Mouse (Mus musculus): Measurements from ENCODE around the gene Rad51b. TPM values are rescaled to one million over a fixed set of nuclear protein-coding genes. Genes with fewer than 3 reads are reported as not detected.
A peak's percentile ranks its signal among the peaks of the same experiment; 100 is the strongest.

Gene Rad51b
- total and polyA plus RNA-seq, 3 experiments = 0.47 to 0.50 (median 0.49) TPM

DNA sequence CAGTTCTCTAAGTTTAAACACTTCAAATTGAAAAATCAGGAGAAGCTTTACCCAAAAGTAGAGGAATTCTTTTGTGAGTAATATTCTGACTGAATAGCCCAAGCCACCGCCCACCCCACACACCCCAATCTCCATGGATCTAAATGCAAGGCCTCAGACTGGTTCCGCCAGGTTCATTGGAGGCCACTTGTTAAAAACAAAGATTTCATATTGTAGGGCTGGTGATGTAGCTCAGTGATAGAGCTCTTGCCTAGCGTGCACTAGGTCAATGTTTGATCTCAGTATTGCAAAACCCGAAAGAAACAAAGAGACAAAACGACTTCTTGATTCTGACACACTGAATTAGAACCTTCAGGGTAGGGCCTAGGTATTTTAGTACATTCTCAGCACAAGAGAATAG is 60.5 kb downstream of the Rad51b start:
- TF ChIP-seq EP300 (IDR thresholded peaks at IDR 0.05; ENCODE audit: insufficient read depth, low read depth, low read length) (no peak), POLR2A (IDR thresholded peaks at IDR 0.05; ENCODE audit: insufficient read depth, low read depth, low read length) (no peak), CTCF (IDR thresholded peaks at IDR 0.05) (no peak)
- DNase-seq = no peak
- peaks cover 5% of the 10 kb centered on the region for H3K36me3 ChIP-seq (ENCODE audit: control insufficient read depth, insufficient read depth, low read length)
- no peak overlapping the region for H3K9ac ChIP-seq (ENCODE audit: low read depth, low read length)
- intact Hi-C loops (cut with DNase I) = loop anchor here (5.0 to 10.0 kb wide), 2 partner anchors 255 to 607 kb away; no protein-coding TSS in a partner anchor
- WGBS = 92% methylated on average over 5 of the region's 5 CpGs
- no peaks in the 10 kb centered on the region for H3K27me3 ChIP-seq (ENCODE audit: control insufficient read depth, insufficient read depth, low read length)
- no peak overlapping the region for H3K27ac ChIP-seq
- no peak overlapping the region for H3K4me3 ChIP-seq
- H3K4me1 ChIP-seq (ENCODE audit: control insufficient read depth, insufficient read depth, low read length) = peaks cover 10% of the 10 kb centered on the region
- H3K79me2 ChIP-seq (replicated peaks; ENCODE audit: control insufficient read depth, insufficient read depth, low read length) = no peaks in the 10 kb centered on the region

GRCm38 (mm10) chr12:79358613-79359218 is 61.6 kb downstream of the Rad51b start:
- no peak overlapping the region for H3K27ac ChIP-seq
- H3K79me2 ChIP-seq (replicated peaks; ENCODE audit: control insufficient read depth, insufficient read depth, low read length) = no peaks in the 10 kb centered on the region
- H3K4me3 ChIP-seq = no peak overlapping the region
- DNase-seq = peak; percentile 32 to 38
- no peak overlapping the region for H3K9ac ChIP-seq (ENCODE audit: low read depth, low read length)
- peaks cover 4% of the 10 kb centered on the region for H3K4me1 ChIP-seq (ENCODE audit: control insufficient read depth, insufficient read depth, low read length)
- 17% methylated on average over 10 of the region's 10 CpGs for WGBS
- intact Hi-C loops (cut with DNase I) = loop anchor here (1.0 to 10.0 kb wide), 4 partner anchors 254 to 788 kb away; no protein-coding TSS in a partner anchor
- TF ChIP-seq CTCF (IDR thresholded peaks at IDR 0.05) = peak; percentile 82
- no peak for TF ChIP-seq EP300 (IDR thresholded peaks at IDR 0.05; ENCODE audit: insufficient read depth, low read depth, low read length)
- H3K36me3 ChIP-seq (ENCODE audit: control insufficient read depth, insufficient read depth, low read length) = no peaks in the 10 kb centered on the region
- H3K27me3 ChIP-seq (ENCODE audit: control insufficient read depth, insufficient read depth, low read length) = no peaks in the 10 kb centered on the region

DNA sequence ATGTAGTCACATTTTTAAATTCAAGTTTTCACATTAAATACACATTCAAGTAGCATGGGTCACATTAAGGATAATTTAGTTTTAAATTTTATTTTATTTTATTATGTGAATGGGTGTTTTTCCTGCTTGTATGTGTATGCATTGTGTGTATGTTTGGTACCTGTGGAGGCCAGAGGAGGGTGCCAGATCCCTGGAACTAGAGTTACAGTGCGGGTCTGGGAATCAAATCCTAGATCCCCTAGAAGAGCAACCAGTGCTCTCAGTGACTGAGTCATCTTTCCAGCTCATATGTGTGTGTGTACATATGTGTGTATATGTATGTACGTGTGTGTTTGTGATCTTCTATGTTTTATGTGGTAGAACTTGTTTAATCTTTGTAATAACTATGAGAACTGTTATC is 62.3 kb downstream of the Rad51b start:
- TF ChIP-seq EP300 (IDR thresholded peaks at IDR 0.05; ENCODE audit: insufficient read depth, low read depth, low read length) = no peak
- peak; percentile 19; the same call in 1 of the 2 replicates for TF ChIP-seq CTCF (IDR thresholded peaks at IDR 0.05)
- Histone ChIP-seq H3K9ac (ENCODE audit: low read depth, low read length) (no peak overlapping the region), H3K27me3 (ENCODE audit: control insufficient read depth, insufficient read depth, low read length) (no peaks in the 10 kb centered on the region), H3K27ac (no peak overlapping the region), H3K4me3 (no peak overlapping the region), H3K79me2 (replicated peaks; ENCODE audit: control insufficient read depth, insufficient read depth, low read length) (no peaks in the 10 kb centered on the region), H3K4me1 (ENCODE audit: control insufficient read depth, insufficient read depth, low read length) (peaks cover 4% of the 10 kb centered on the region), H3K36me3 (ENCODE audit: control insufficient read depth, insufficient read depth, low read length) (no peaks in the 10 kb centered on the region)
- intact Hi-C loops (cut with DNase I) = loop anchor here (1.0 to 10.0 kb wide), 4 partner anchors 253 to 787 kb away; no protein-coding TSS in a partner anchor
- DNase-seq = no peak
- WGBS = 98% methylated on average over 2 of the region's 2 CpGs

DNA sequence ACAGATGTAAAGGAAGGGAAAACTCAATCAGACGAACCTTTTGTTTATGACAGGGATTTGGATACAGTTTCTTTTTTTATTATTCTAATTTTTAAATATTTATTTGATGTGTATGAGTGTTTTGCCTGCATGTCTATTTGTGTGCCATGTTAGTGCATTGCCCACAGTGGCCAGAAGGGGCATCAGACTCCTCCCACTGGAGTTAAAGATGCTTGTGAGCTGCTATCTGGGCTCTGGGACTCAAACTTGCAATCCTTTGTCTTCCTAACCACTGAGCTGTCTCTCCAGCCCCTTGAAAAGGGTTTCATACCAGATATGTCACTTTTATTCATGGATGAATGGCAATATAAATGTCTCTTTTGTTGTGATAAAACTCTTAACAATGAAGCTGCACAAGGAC is 65.1 kb downstream of the Rad51b start:
- intact Hi-C loops (cut with DNase I) = no loop called here
- DNase-seq = peak in 1 of 2 experiments; percentile 30
- Histone ChIP-seq H3K27ac (no peak overlapping the region), H3K79me2 (replicated peaks; ENCODE audit: control insufficient read depth, insufficient read depth, low read length) (no peaks in the 10 kb centered on the region), H3K27me3 (ENCODE audit: control insufficient read depth, insufficient read depth, low read length) (no peaks in the 10 kb centered on the region), H3K4me1 (ENCODE audit: control insufficient read depth, insufficient read depth, low read length) (peaks cover 1% of the 10 kb centered on the region), H3K9ac (ENCODE audit: low read depth, low read length) (no peak overlapping the region), H3K36me3 (ENCODE audit: control insufficient read depth, insufficient read depth, low read length) (no peaks in the 10 kb centered on the region), H3K4me3 (no peak overlapping the region)
- WGBS = 83% methylated on average over 1 of the region's 1 CpGs
- TF ChIP-seq POLR2A (IDR thresholded peaks at IDR 0.05; ENCODE audit: insufficient read depth, low read depth, low read length) (no peak), EP300 (IDR thresholded peaks at IDR 0.05; ENCODE audit: insufficient read depth, low read depth, low read length) (no peak), CTCF (IDR thresholded peaks at IDR 0.05) (peak; percentile 77)

DNA sequence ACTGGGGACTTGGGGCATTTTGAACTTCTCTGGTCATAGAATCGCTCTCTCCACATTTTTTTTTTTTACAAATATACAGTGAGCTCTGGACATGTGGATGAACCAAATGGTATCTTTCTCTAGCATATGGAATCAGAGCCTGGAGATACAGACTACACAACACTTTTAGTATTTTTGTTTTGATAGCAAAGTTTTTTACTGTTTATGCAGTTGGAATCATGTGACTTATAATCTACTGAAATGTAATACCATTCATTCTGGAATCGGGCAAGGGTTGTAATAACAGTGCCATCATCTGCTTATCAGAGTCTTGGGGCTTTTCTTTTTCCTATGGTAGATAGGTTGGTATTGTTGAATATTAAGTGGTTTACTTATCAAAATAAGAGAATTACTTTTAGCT is 67.2 kb downstream of the Rad51b start:
- Histone ChIP-seq H3K27ac (no peak overlapping the region), H3K27me3 (ENCODE audit: control insufficient read depth, insufficient read depth, low read length) (no peaks in the 10 kb centered on the region), H3K79me2 (replicated peaks; ENCODE audit: control insufficient read depth, insufficient read depth, low read length) (no peaks in the 10 kb centered on the region), H3K9ac (ENCODE audit: low read depth, low read length) (no peak overlapping the region), H3K4me1 (ENCODE audit: control insufficient read depth, insufficient read depth, low read length) (peaks cover 1% of the 10 kb centered on the region; the same call in 1 of the 2 replicates), H3K4me3 (no peak overlapping the region), H3K36me3 (ENCODE audit: control insufficient read depth, insufficient read depth, low read length) (no peaks in the 10 kb centered on the region)
- no peak for TF ChIP-seq EP300 (IDR thresholded peaks at IDR 0.05; ENCODE audit: insufficient read depth, low read depth, low read length)
- TF ChIP-seq CTCF (IDR thresholded peaks at IDR 0.05) = no peak
- no peak for TF ChIP-seq POLR2A (IDR thresholded peaks at IDR 0.05; ENCODE audit: insufficient read depth, low read depth, low read length)
- intact Hi-C loops (cut with DNase I) = no loop called here
- WGBS = 62% methylated on average over 2 of the region's 2 CpGs
- DNase-seq = no peak

DNA sequence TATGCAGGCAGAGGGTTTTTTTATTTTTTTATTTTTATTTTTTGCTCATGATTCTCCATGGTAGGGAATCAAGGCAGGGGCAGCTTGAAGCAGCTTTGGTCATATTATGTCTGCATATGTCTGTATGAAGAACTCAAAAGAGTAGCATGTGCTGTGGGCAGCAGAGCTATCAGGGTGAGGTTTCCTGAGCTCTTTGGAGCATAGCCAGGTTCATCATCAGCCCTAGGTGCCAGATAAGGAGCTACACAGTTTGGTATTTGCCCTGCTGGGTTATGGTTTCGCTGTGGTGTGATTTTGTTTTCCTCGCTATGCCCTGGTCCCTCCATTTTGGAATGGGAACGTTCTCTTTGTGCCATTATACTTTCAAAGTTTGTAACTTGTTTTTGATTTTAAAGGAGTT is 71.7 kb downstream of the Rad51b start:
- H3K27ac ChIP-seq = no peak overlapping the region
- H3K36me3 ChIP-seq (ENCODE audit: control insufficient read depth, insufficient read depth, low read length) = no peaks in the 10 kb centered on the region
- peaks cover 1% of the 10 kb centered on the region; the same call in 1 of the 2 replicates for H3K4me1 ChIP-seq (ENCODE audit: control insufficient read depth, insufficient read depth, low read length)
- H3K9ac ChIP-seq (ENCODE audit: low read depth, low read length) = no peak overlapping the region
- WGBS = 58% methylated on average over 3 of the region's 3 CpGs
- H3K79me2 ChIP-seq (replicated peaks; ENCODE audit: control insufficient read depth, insufficient read depth, low read length) = no peaks in the 10 kb centered on the region
- intact Hi-C loops (cut with DNase I) = no loop called here
- H3K4me3 ChIP-seq = no peak overlapping the region
- TF ChIP-seq EP300 (IDR thresholded peaks at IDR 0.05; ENCODE audit: insufficient read depth, low read depth, low read length) = no peak
- no peak for TF ChIP-seq POLR2A (IDR thresholded peaks at IDR 0.05; ENCODE audit: insufficient read depth, low read depth, low read length)
- no peak for TF ChIP-seq CTCF (IDR thresholded peaks at IDR 0.05)
- no peak for DNase-seq
- H3K27me3 ChIP-seq (ENCODE audit: control insufficient read depth, insufficient read depth, low read length) = no peaks in the 10 kb centered on the region

Measured in heart, adult 2 months (tissue).